Mouse (Mus musculus): ENCODE measurements around the gene 4930470P17Rik.
"Not testable (repeated sequence)": the region's sequence is repeated elsewhere in the genome, so short reads cannot be mapped to it uniquely, and the experiment has no call there.

- not testable (repeated sequence) for TF ChIP-seq POLR2A (IDR thresholded peaks at IDR 0.05; ENCODE audit: control insufficient read depth in 1 of 2, insufficient read depth in 1 of 2, low read depth in 1 of 2, low read length in 2 of 2, poor library complexity in 1 of 2); ELF1 (IDR thresholded peaks at IDR 0.05; ENCODE audit: low read depth, low read length); NELFE (IDR thresholded peaks at IDR 0.05; ENCODE audit: low read depth, low read length); BHLHE40 (IDR thresholded peaks at IDR 0.05; ENCODE audit: borderline replicate concordance, low read depth, low read length); RCOR1 (IDR thresholded peaks at IDR 0.05; ENCODE audit: low read depth, low read length); CTCF (IDR thresholded peaks at IDR 0.05 in 2 of 3, conservative IDR thresholded peaks at IDR 0.05 in 1 of 3; ENCODE audit: control insufficient read depth in 1 of 3, insufficient read depth in 1 of 3, low read depth in 2 of 3, low read length in 3 of 3, poor library complexity in 1 of 3, severe bottlenecking in 1 of 3); ZKSCAN1 (IDR thresholded peaks at IDR 0.05; ENCODE audit: low read depth, low read length); MAX (IDR thresholded peaks at IDR 0.05; ENCODE audit: low read length); TAL1 (IDR thresholded peaks at IDR 0.05; ENCODE audit: low read length); GATA1 (IDR thresholded peaks at IDR 0.05; ENCODE audit: low read depth, low read length); EP300 (IDR thresholded peaks at IDR 0.05; ENCODE audit: low read depth in 1 of 2, low read length in 2 of 2); CHD2 (IDR thresholded peaks at IDR 0.05; ENCODE audit: low read length); SMC3 (IDR thresholded peaks at IDR 0.05; ENCODE audit: low read depth, low read length); SIN3A (IDR thresholded peaks at IDR 0.05; ENCODE audit: low read length)
Measured at GRCm38 (mm10) chr2:170624201-170624880, 22.5 kb upstream of the 4930470P17Rik start.
